Mouse (Mus musculus) MN1 (cell line): ENCODE results near the gene Cd52.

Experiments
- DNase-seq: peaks from one replicate; pipeline ENCODE4 v3.0.0-alpha.2; 2016; ENCODE audit warnings: low spot score

The Cd52 gene

DNA sequence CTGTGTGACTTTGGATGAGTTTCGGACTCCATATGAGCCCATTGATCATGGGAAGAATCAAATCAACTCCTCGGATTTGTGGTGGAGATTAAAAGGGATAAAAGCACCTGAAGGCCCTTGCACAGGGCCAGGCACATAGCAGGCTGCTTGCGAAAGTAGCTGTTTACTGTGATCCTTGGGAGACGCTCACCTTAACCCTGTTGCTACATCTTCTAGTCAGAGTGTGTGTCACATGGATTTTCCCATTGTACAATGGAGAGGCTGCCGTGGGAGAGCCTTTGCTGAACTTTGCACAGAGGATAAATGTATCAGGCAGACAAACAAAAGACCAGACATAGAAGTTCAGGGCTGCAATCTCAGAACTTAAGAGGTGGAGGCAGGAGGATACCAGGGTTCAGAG is 43.0 kb downstream of the Cd52 start:
- no peak for DNase-seq

DNA sequence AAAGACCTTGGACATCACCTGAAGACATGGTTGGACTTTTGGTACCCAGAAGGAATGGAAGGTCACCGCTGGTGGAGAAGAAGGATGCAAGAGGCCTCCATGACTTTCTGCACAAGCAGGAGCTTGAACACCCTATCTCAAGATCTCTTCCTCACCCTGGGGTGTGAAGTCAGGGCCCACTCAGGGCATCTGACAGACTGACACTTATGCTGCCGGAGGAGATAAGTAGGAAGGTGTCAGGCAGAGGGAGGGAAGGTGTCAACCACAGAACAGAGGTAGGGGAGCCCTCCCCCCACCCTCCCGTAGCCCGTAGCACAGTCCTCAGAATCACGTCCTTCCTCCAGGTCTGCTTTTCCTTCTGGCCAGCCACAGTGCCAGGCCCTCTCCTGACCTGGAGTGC is 47.2 kb downstream of the Cd52 start:
- no peak for DNase-seq

DNA sequence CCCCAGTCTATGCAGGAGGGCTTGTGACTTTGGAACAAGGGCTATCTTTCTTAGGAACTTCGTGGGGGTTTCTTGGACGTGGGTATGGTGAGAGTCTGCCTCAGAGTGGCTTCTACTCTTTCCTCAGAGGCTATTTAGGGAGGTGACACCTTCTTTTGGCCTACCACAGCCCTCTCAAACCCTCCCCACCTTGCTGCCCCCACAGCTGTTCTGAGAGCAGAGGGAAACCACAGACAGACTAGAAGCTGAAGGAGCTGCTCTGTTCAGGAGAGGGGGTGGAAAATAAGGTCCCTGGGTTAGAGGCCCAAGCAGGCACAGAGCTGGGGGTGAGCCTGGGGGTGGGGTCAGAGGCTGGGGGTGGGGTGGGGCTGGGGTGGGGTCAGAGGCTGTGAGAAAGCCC is 51.8 kb downstream of the Cd52 start:
- no peak for DNase-seq

DNA sequence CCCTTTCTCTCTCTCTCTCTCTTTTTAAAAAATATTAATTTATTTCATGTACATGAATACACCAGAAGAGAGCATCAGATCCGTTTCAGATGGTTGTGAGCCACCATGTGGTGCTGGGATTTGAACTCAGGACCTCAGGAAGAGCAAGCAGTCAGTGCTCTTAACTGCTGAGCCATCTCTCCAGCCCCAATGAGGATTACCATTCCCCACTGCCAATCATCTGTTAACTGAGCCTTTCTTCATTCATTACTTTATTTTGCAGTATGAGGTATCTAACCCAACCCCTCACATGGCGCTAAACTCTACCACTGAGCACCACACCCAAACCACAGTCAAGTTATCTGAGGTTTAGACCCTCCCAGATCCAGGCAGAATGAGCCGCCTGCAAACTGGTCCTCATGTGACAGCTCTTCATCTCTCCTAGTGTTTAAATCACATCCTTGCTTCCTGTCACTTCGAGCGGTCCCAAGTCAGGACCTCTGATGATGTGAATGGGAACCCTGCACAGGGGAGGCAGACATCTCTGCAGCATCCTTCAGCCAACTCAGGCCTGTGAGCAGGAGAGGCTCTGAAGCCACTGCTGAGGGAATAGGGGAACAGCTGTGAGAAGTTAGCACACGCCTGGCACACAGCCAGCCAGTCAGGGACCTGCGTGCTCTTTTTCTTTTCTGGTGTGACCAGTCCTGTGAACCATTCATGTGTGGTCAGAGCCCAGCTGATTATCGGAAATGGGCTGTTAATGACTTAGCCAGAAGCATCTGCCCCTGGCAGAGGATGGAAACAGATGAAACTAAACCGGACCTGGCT is 53.4 kb downstream of the Cd52 start:
- DNase-seq = peak; percentile 96

DNA sequence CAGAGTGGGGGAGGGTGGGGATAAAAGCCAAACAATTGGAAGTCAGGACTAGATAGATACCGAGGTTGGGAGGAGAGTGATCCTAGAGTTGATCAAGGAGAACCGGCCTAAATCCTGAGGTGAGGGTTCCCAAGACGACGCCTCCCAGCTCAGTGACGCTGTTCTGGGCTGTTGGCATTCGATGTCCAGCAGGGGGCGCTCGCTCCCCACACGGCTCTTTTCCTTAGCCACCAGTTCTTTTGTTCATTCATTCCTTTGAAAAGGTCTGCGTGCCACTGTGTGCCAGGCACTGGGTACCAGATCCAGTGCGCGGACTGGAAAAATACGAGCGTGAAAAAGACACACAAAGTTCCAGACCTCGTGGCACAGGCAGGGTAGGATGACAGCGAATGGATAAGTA is 58.9 kb downstream of the Cd52 start:
- peak; percentile 85 for DNase-seq
